Mouse (Mus musculus): ENCODE results near the gene Sfpq.

DNA sequence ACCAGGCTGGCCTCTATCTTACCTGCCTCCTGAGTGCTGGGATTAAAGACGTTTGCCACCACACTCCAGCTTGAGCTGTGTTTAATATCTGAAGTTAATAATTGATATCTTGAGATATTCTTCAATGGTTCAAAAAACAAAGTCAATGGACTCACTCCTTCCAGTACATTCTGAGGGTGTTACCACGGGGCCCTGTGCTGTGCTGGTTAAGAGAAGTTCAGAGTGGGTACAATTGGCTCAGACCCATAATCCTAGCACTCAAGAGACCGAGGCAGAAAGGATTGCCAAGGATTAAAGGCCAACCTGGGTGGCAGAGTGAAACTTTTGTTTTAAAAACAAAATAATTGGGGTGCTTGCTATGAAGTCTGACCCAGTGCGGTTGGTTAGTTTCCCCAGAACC, 4.8 kb upstream of the Sfpq start:
- TF ChIP-seq POLR2A (IDR thresholded peaks at IDR 0.05; ENCODE audit: low read depth, low read length) (no peak), CTCF (conservative IDR thresholded peaks at IDR 0.05; ENCODE audit: insufficient read depth, insufficient read length, low read depth, low read length) (no peak)
